Comparison of ENCODE assay signal across 8 mouse cellular contexts in genomic region chr4:133108481-133109334, GRCm38 (mm10). TPM values are rescaled to one million over a fixed set of nuclear protein-coding genes. Genes with fewer than 3 reads are reported as not detected.
DNase-seq lines count a peak whose midpoint lies in the region; ATAC-seq lines count a peak whose summit lies in the region.

No protein-coding gene starts in this region.

- no peak for ATAC-seq in limb, embryonic 11.5 days (ENCODE audit: insufficient number of reproducible peaks, low FRiP score, low TSS enrichment, low read depth)
- no peak for ATAC-seq in megakaryocyte-erythroid progenitor cell, adult 5-6 weeks (replicated peaks; ENCODE audit: low FRiP score, low TSS enrichment, poor library complexity, severe bottlenecking)

- no peak overlapping the region; the same call in 1 of the 2 replicates for H3K4me2 ChIP-seq in limb, embryonic 11.5 days (ENCODE audit: low read depth, severe bottlenecking)

- no peaks in the 10 kb centered on the region for H3K27me3 ChIP-seq in limb, embryonic 11.5 days (ENCODE audit: control insufficient read depth, insufficient read depth, low read length)

- peaks cover 36% of the 10 kb centered on the region for H3K4me1 ChIP-seq in limb, embryonic 11.5 days (ENCODE audit: control insufficient read depth, insufficient read depth, low read length)

- no peaks in the 10 kb centered on the region for H3K9me3 ChIP-seq in limb, embryonic 11.5 days (ENCODE audit: control insufficient read depth, low read length)

- peak overlapping the region; percentile 77 for H3K27ac ChIP-seq in limb, embryonic 11.5 days (replicated peaks; ENCODE audit: low read depth, low read length)

- WGBS in limb, embryonic 11.5 days: 33% methylated on average over 13 of the region's 13 CpGs

- H3K36me3 ChIP-seq in limb, embryonic 11.5 days (ENCODE audit: control insufficient read depth, insufficient read depth, low read length): no peaks in the 10 kb centered on the region

- intact Hi-C loops in gastrocnemius, postnatal 14 days (cut with DNase I; ENCODE audit: low total_unique reads): no loop called here

- peak overlapping the region; percentile 23; the same call in 1 of the 2 replicates for H3K9ac ChIP-seq in limb, embryonic 11.5 days (ENCODE audit: low read length)

- DNase-seq in embryo, embryonic 9.5 days (ENCODE audit: extremely low spot score): peak; percentile 25
- DNase-seq in embryo, embryonic 11 days: no peak
- DNase-seq in 3T3-L1 (ENCODE audit: low read depth, low spot score): peak; percentile 81
- peak; percentile 61 for DNase-seq in gastrocnemius, postnatal 14 days
- peak; percentile 45 for DNase-seq in limb, embryonic 11.5 days (ENCODE audit: low spot score)
- no peak for DNase-seq in retina, postnatal 1 day
- DNase-seq in spleen, adult 12 weeks (ENCODE audit: low spot score): no peak

- no peak overlapping the region for H3K4me3 ChIP-seq in limb, embryonic 11.5 days (ENCODE audit: low read depth, low read length)

RNA-seq across cellular contexts. Expression of gene Wasf2, which starts 21.6 kb away (rescaled TPM):
- total RNA-seq in gastrocnemius, postnatal 14 days (2021): 10 to 100 TPM; 53.8 to 63.9 TPM
- 54.7 and 63.6 TPM in 2 replicates for polyA plus RNA-seq in limb, embryonic 11.5 days (2014; fragmentation: Nextera tagmentation; extraction: Ambion mirVana)
- 66.5 and 75.9 TPM in 2 replicates for total RNA-seq in megakaryocyte-erythroid progenitor cell, adult 5-6 weeks (2014; fragmentation: Nextera tagmentation)
- total RNA-seq in megakaryocyte-erythroid progenitor cell, adult 5-6 weeks (2017): 16.7 and 27.7 TPM in 2 replicates

Comparison
In these comparisons a context has a peak if more than half of its experiments do, and no peak if none do; other contexts are left out.
1. DNase-seq: peak in embryo, embryonic 9.5 days (single experiment), 3T3-L1 (single experiment), gastrocnemius, postnatal 14 days (single experiment) and limb, embryonic 11.5 days (single experiment); none in embryo, embryonic 11 days (single experiment), retina, postnatal 1 day (single experiment) and spleen, adult 12 weeks (single experiment).